Mouse (Mus musculus) CH12.LX (cell line): ENCODE data around the gene Pbx1.

Experiments
- CHD2 ChIP-seq: IDR thresholded peaks from 2 replicates; pipeline ENCODE4 v1.6.1; 2011; ENCODE audit warnings: low read length, improper control_type of control experiment
- CTCF ChIP-seq, 2 experiments: IDR thresholded peaks in 1 of 2; conservative IDR thresholded peaks in 1 of 2; 2 replicates each; pipeline ENCODE4 v1.5.1; 2011 to 2012; ENCODE audit warnings: low read depth in 2 of 2, low read length in 2 of 2, improper control_type of control experiment in 1 of 2, inconsistent platforms in 1 of 2, mild to moderate bottlenecking in 1 of 2, moderate library complexity in 1 of 2
- E2F4 ChIP-seq: IDR thresholded peaks from 2 replicates; pipeline ENCODE4 v1.6.1; 2011; ENCODE audit warnings: low read depth, low read length, improper control_type of control experiment; ENCODE audit not compliant: insufficient replicate concordance
- EP300 ChIP-seq: IDR thresholded peaks from 2 replicates; pipeline ENCODE4 v1.6.1; 2011; ENCODE audit warnings: low read length, improper control_type of control experiment
- IRF4 ChIP-seq: IDR thresholded peaks from 2 replicates; pipeline ENCODE4 v1.6.1; 2014; ENCODE audit warnings: low read depth, mild to moderate bottlenecking, inconsistent platforms, low read length, improper control_type of control experiment
- NRF1 ChIP-seq: IDR thresholded peaks from 2 replicates; pipeline ENCODE4 v1.6.1; 2014; ENCODE audit warnings: low read depth, mild to moderate bottlenecking, inconsistent platforms, low read length, improper control_type of control experiment, moderate library complexity
- PAX5 ChIP-seq: IDR thresholded peaks from 2 replicates; pipeline ENCODE4 v1.6.1; 2012; ENCODE audit warnings: low read length, inconsistent platforms, mixed read lengths
- POLR2A ChIP-seq: IDR thresholded peaks from 2 replicates; pipeline ENCODE4 v1.6.1; 2011; ENCODE audit warnings: low read depth, mild to moderate bottlenecking, improper control_type of control experiment, low read length
- RCOR1 ChIP-seq: conservative IDR thresholded peaks from 2 replicates; pipeline ENCODE4 v1.6.1; 2012; ENCODE audit warnings: low read depth, mild to moderate bottlenecking, inconsistent platforms, low read length, improper control_type of control experiment
- TCF12 ChIP-seq: IDR thresholded peaks from 2 replicates; pipeline ENCODE4 v1.6.1; 2014; ENCODE audit warnings: low read depth, mild to moderate bottlenecking, inconsistent platforms, low read length, improper control_type of control experiment
- ZC3H11A ChIP-seq: IDR thresholded peaks from 2 replicates; pipeline ENCODE4 v1.6.1; 2012; ENCODE audit warnings: low read depth, mild to moderate bottlenecking, inconsistent platforms, low read length, improper control_type of control experiment
- ZNF384 ChIP-seq: IDR thresholded peaks from 2 replicates; pipeline ENCODE4 v1.6.1; 2012; ENCODE audit warnings: low read depth, low read length, improper control_type of control experiment, inconsistent platforms

DNA sequence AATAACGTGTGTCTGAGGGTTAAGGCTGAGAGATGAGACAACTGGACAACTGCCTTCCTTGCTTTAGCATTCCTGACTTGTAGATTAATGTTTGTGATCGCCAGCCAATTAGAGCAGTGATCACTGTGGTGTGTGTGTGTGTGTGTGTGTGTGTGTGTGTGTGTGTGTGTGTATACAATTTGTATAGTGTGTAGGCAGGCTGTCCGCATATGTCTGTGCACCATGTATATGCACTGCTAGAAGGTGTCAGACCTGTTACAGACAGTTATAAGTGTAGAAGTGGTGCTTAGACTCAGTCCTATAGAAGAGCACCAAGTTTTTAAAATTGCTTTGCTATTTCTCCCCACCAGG is 234.2 kb downstream of the Pbx1 start:
- TF ChIP-seq E2F4 = no peak
- no peak for TF ChIP-seq EP300
- no peak for TF ChIP-seq POLR2A
- no peak for TF ChIP-seq NRF1
- TF ChIP-seq ZC3H11A = no peak
- no peak for TF ChIP-seq RCOR1
- no peak for TF ChIP-seq TCF12
- TF ChIP-seq CHD2 = no peak
- no peak for TF ChIP-seq CTCF (conservative IDR thresholded peaks at IDR 0.05 in 1 of 2, IDR thresholded peaks at IDR 0.05 in 1 of 2; ENCODE audit: low read depth in 2 of 2, low read length in 2 of 2)
- no peak for TF ChIP-seq PAX5
- TF ChIP-seq ZNF384 = no peak
- no peak for TF ChIP-seq IRF4
